Mouse (Mus musculus) spleen, postnatal 10 days (tissue): ENCODE results near the gene Olfr68.
A peak's percentile ranks its signal among the peaks of the same experiment; 100 is the strongest.
"Not testable (repeated sequence)": the region's sequence is repeated elsewhere in the genome, so short reads cannot be mapped to it uniquely, and the experiment has no call there.

ENCODE experiments used
- DNase-seq, 2 experiments: peaks; one replicate each; pipeline ENCODE4 v3.0.0; 2021 to 2022; ENCODE audit warnings: low spot score in 2 of 2

Olfr68 gene

DNA sequence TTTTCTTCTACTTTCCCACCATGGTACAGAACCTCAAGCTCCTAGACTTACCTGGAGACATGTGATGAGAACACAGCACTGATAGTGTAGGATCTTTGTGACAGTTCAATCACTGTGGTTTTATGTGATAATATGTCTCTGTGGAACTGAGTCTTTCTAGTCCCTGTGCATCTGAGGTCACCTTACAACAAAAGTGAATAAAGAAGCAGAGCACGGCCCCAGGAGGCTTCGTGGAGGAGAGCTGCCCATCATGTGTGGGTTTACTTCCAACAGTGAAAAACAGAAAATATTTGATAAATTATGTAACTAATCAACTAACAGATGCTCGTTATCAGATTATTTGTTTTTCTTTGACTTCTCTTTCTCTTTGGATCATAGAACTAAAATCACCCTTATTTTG is at the start of gene Olfr68:
TSS of gene Olfr68 (minus strand) at position 101 of the 400 bp plus-strand sequence.
- DNase-seq = no peak

GRCm38 (mm10) chr7:103827808-103828207 is 48.3 kb upstream of the Olfr68 start, which contains the start of gene Hbb-bs:
TSS of gene Hbb-bs (minus strand) at chr7:103828096.
- peak; percentile 83 to 85 for DNase-seq

GRCm38 (mm10) chr7:103827139-103827538 is 47.6 kb upstream of the Olfr68 start:
- DNase-seq = not testable (repeated sequence)

DNA sequence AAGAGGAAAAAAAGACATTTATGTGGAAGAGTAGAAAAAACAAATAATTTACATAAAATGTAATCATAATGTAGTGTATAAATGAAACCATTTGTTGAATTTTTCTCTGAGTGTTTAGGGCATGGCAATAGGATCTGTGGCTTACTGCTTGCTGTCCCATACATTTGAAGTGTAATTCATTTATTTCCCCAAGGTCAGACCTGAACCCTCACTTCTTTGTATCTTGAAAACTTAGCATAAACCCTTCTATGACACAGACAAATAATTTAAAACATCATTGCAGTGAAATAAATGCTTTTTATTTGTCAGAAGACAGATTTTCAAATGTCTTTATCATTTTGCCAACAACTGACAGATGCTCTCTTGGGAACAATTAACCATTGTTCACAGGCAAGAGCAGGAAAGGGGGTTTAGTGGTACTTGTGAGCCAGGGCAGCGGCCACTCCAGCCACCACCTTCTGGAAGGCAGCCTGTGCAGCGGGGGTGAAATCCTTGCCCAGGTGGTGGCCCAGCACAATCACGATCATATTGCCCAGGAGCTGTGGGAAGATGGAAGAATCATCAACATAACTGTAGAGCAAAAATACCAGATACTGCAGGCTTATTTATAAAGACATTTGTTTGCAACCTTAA is 46.9 kb upstream of the Olfr68 start:
- DNase-seq = peak; percentile 52 to 66

GRCm38 (mm10) chr7:103825536-103826254 is 46.2 kb upstream of the Olfr68 start:
- peak in 1 of 2 experiments; percentile 39 for DNase-seq

GRCm38 (mm10) chr7:103824597-103824996 is 45.1 kb upstream of the Olfr68 start:
- no peak for DNase-seq

GRCm38 (mm10) chr7:103815085-103815484 is 35.6 kb upstream of the Olfr68 start:
- not testable (repeated sequence) for DNase-seq

DNA sequence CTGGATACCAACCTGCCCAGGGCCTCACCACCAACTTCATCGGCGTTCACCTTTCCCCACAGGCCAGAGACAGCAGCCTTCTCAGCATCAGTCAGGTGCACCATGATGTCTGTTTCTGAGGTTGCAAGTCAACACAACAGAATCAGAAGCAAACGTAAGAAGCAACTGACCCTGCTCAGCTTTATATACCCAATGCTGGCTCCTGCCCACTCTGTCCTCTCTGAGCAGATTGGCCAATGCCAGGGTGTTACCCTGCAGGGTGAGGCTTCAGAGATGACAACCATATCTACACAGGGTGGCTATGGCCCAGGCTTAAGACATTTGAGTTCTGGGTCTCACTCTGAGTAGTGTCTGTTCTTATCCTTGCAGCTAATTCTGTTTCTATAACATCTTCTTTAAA is 34.3 kb upstream of the Olfr68 start, which contains the start of gene Hbb-bt:
TSS of gene Hbb-bt (minus strand) at position 231 of the 400 bp plus-strand sequence.
- DNase-seq = peak; percentile 82 to 84

GRCm38 (mm10) chr7:103813152-103813551 is 33.7 kb upstream of the Olfr68 start:
- DNase-seq = not testable (repeated sequence)

DNA sequence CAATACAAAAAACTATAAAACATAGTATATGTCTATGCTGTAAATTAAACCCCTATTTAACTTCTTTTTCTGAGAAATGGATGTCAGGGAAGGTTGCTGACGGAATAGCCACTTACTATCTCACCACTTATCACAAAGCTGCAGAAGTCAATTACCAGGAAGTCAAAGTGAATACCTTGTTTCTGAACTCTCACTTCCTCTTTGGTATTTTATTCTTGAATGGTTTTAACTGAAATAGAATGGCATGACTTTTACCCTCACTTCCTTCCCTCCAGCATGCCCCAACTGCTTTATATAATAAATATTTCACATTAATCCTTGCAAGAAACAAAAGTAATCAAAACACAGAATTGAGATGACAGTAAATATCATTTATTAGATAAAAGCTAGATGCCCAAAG is 32.7 kb upstream of the Olfr68 start:
- no peak for DNase-seq

DNA sequence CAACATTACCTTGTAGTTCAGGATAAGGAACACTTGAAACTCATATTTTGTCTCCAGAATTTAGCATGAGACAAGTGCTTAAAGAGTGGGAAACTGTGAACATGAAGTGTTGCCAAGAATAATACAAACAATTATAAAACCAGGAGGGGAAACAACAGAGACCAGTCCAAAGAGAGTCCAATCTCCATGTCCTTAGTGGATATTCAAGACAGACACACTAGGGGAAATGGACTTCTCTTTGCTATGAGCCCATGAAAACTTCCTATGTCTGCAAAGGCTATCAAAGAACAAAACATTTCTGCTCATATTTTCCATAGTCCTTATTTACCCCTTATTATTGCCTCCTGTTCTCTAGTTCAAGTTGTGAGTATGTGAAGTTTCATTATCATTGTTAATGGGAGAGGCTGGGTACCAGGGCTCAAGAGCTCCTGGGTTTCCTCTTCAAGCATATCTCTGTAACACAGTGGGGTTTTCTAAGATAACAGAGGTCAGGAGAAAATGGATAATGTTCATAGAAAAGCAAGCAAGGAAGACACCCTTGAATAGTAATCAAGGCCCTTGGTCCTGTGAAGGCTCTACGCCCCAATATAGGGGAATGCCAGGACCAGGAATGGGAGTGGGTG is 31.8 kb upstream of the Olfr68 start:
- DNase-seq = no peak

DNA sequence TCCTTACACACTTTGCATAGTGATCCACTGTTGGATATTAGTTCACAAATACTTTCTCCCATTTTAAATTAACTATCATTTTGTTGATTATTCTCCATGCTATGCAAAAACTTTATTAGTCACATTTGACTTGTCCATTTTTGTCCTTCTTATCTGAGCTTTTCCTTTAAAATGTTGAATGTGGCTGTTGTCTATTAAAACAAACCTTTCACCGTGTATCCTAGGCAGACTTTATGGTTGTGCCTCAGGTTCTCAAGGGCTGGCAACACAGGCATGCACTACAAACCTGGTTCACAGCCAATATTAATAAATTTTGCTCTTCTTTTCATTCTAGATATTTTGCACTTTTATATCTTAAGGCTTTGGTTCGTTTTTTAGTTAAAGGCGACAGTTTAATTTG is 31.2 kb upstream of the Olfr68 start:
- peak in 1 of 2 experiments; percentile 22 for DNase-seq

DNA sequence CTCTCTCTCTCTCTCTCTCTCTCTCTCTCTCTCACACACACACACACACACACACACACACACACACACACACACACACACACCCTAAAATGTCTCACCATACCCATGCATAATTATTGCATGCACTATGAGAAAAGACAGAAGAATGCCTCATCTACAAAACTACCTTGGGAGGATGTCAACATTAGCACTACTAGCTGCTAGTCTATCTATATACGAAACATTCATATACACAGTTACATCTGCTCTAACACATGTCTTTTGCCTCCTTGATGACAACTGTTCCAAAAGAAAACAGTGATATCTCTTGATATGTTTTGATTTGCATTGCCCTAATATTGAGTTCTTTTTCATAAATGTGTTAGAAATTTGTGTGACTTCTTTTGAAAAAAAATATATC is 30.8 kb upstream of the Olfr68 start:
- DNase-seq = no peak

DNA sequence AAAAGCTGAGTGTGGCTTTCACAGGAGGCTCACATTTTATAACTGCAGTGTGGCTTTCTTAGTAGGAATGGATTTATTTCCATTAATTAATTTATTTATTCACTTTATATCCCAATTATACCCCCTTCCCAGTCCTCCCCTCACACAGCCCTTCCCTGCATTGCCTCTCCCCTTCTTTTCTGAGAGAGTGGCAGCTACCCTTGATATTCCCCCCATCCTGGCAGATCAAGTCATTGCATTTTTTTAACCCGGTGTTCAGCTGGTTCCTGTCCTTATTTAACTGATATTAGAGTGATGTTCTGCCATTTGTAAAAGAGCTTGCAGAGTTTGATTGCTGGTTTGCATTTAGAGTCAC is 30.3 kb upstream of the Olfr68 start:
- peak in 1 of 2 experiments; percentile 51 for DNase-seq

DNA sequence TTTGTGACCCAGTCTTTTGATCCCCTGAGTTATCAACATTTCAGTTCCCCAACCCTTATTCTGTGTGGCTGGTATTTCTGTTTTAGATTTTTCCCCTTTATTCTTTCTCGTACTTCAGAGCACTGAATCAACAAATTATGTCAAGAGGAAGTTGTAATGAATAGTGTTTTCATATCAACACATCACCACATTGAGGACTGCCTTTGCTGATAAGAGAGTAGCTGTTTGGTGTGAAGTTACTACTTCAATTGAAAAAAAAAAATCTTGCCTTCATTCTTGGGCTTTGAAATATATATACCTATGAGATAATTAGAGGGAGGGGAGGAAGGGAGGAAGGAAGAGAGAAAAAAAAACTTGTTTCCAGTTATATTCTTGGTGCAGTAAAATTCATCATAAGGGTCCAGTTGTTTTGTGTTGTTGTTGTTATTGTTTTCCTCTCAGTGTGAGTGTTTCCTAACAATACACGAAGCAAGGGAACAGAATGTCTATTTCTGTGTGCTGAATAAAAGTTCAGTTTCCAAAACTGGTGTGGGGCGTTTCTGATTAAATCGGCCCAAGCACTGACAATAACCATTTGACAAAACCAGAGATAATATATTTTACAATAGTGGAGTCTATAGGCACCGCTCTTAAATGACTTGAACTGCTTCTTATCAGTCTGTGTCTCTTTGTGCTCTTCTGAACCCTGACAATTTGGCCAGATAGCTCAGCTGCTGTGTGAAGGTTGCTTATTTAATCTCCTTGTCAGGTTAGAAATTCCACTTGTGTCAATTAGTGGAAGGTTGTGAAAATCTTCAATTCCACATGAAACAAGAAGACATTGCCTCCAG is 29.7 kb upstream of the Olfr68 start:
- DNase-seq = no peak

GRCm38 (mm10) chr7:103808120-103808519 is 28.6 kb upstream of the Olfr68 start:
- not testable (repeated sequence) for DNase-seq

DNA sequence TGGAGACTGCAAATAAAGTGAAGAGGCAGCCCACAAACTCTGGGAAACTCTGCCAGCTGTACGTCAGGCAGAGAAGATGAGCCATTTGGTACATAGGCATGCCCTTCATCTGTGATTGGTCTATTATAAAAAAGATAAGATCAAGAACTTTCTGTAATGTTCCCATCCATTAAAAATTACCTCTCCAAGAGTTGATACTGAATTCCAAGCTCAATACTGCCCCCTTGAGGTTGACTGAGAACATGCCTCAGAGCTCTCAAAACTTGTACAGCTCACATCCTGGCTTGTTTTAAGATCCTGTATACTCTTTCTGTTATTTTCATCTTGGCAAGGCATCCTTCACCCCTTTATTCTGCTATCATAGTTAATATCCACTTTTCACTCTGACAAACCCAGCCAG is 27.4 kb upstream of the Olfr68 start:
- peak in 1 of 2 experiments; percentile 55 for DNase-seq

DNA sequence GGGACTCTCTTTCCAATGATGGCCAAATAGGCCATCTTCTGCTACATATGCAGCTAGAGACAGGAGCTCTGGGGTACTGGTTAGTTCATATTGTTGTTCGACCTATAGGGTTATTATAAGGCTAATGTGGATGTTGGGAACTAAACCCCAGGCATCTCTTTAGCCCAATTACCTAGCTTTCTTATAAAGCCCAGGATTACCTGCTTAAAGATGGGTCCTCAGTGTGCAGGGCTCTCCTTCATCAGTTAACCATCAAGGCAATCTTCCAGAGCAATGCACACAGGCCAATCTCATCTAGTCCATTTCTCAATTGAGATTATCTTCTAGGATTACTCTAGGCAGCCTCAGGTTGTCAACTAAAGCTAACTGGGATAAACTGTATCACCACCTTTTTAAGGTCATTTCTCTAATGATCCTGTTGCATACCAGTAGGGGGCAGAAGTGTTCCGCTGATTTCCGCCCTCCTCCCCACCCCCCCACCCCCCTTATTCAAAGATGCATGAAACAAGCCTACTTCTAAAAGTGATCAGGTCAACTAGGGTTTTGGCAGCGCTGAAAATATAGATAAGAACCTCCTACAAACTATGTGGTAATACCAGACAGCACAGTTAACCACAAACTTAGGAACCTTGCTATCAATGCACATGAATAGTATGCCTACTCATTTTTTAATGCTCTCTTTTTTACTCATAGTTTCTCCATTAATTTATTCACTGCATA is 13.3 kb upstream of the Olfr68 start:
- peak in 1 of 2 experiments; percentile 46 for DNase-seq

GRCm38 (mm10) chr7:103791721-103792120 is 12.2 kb upstream of the Olfr68 start, which contains the start of gene Olfr67:
TSS of gene Olfr67 (minus strand) at chr7:103791821.
- DNase-seq = no peak

- DNase-seq = not testable (repeated sequence)
These were observed 1.8 kb downstream of the Olfr68 start for GRCm38 (mm10) chr7:103777652-103778051.

DNA sequence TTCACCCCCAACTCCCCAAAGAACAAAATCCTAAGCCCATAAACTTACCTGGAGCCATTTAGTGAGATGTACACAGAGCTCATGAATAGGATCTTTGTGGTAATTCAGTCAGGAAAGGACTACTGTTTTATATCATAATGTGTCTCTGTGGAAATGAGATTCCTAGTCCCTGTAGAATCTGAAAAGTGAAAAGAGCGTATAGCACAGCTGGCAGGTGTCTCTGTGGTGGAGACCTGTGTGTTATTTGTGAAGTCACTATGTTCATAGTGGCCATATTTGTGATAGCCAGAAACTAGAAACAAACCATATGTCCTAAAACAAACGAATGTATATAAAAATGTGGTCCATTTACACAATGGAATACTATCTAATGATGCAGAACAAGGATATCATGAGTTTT is 8.0 kb downstream of the Olfr68 start, which contains the start of gene Olfr69:
TSS of gene Olfr69 (minus strand) at position 101 of the 400 bp plus-strand sequence.
- DNase-seq = no peak
